Mouse (Mus musculus) intestine, embryonic 14.5 days (tissue): ENCODE data around the gene Tmem238l. TPM values are rescaled to one million over a fixed set of nuclear protein-coding genes. Genes with fewer than 3 reads are reported as not detected.
A peak's percentile ranks its signal among the peaks of the same experiment; 100 is the strongest.

ENCODE experiments used
- ATAC-seq: fragments of 200-750 bp; cut with Nextera tagmentation; replicated peaks from 2 replicates; pipeline ENCODE4 v1.8.0; 2017; ENCODE audit warnings: low read depth, moderate number of reproducible peaks, moderate TSS enrichment, moderate library complexity; ENCODE audit not compliant: low FRiP score, low TSS enrichment
- DNase-seq: peaks from one replicate; pipeline ENCODE4 v3.0.0-alpha.2; 2018; ENCODE audit warnings: low spot score
- H3K27ac ChIP-seq: fragments of 300-500 bp; sonication (generic); 2 replicates; pipeline ENCODE4 v1.5.1; 2014; ENCODE audit warnings: low read depth, mild to moderate bottlenecking, control low read depth
- H3K27me3 ChIP-seq: fragments of 300-500 bp; sonication (generic); replicated peaks from 2 replicates; pipeline ENCODE4 v1.6.1; 2014; ENCODE audit warnings: low read length, control low read depth; ENCODE audit not compliant: control insufficient read depth, insufficient read depth
- H3K36me3 ChIP-seq: fragments of 300-500 bp; sonication (generic); 2 replicates; pipeline ENCODE4 v1.6.1; 2014; ENCODE audit warnings: low read length, control low read depth; ENCODE audit not compliant: control insufficient read depth, insufficient read depth
- H3K4me1 ChIP-seq: fragments of 300-500 bp; sonication (generic); replicated peaks from 2 replicates; pipeline ENCODE4 v1.6.1; 2014; ENCODE audit warnings: low read length, control low read depth, mixed read lengths; ENCODE audit not compliant: control insufficient read depth, insufficient read depth
- H3K4me2 ChIP-seq: fragments of 300-500 bp; sonication (generic); 2 replicates; pipeline ENCODE4 v1.6.1; 2014; ENCODE audit warnings: low read length
- H3K4me3 ChIP-seq: fragments of 300-500 bp; sonication (generic); 2 replicates; pipeline ENCODE4 v1.5.1; 2014; ENCODE audit warnings: low read depth, low read length, control low read depth, mixed read lengths
- H3K9ac ChIP-seq: fragments of 300-500 bp; sonication (generic); 2 replicates; pipeline ENCODE4 v1.6.1; 2014; ENCODE audit warnings: mild to moderate bottlenecking, low read length
- H3K9me3 ChIP-seq: fragments of 300-500 bp; sonication (generic); 2 replicates; pipeline ENCODE4 v1.6.1; 2016; ENCODE audit warnings: low read length, control low read depth; ENCODE audit not compliant: control insufficient read depth
- WGBS: fragments of 180-500 bp; shearing (Covaris S2); extraction: QIAGEN DNeasy Blood & Tissue Kit; methylation state at CpG from one replicate; pipeline ENCODE4 v1.1.7; 2014; 5-methylcytosine and 5-hydroxymethylcytosine counted together
- polyA plus RNA-seq: library from polyadenylated mRNA; unstranded; fragments of >200 nt; fragmentation: Nextera tagmentation; extraction: Ambion mirVana; gene quantifications from 2 replicates; pipeline ENCODE4 v1.2.1, GENCODE M21; 2014

The Tmem238l gene
- polyA plus RNA-seq, 1 experiment from 2014 or later = 0.68 TPM

GRCm38 (mm10) chr11:66984165-66985135, 28.0 kb downstream of the Tmem238l start:
- Histone ChIP-seq H3K4me1 (peaks cover 27% of the 10 kb centered on the region), H3K9ac (peak overlapping the region; percentile 29), H3K9me3 (no peaks in the 10 kb centered on the region), H3K4me2 (peak overlapping the region; percentile 68), H3K36me3 (no peaks in the 10 kb centered on the region), H3K27me3 (no peaks in the 10 kb centered on the region), H3K27ac (peak overlapping the region; percentile 60), H3K4me3 (peak overlapping the region; percentile 39)
- 5% methylated on average over 28 of the region's 28 CpGs for WGBS
- ATAC-seq (peak; percentile 61; the same call in 1 of the 2 replicates), DNase-seq (peak; percentile 94)

- 23% methylated on average over 11 of the region's 11 CpGs for WGBS
- Histone ChIP-seq H3K4me3 (peak overlapping the region; percentile 39), H3K4me2 (peak overlapping the region; percentile 68), H3K9ac (peak overlapping the region; percentile 29), H3K27me3 (no peaks in the 10 kb centered on the region), H3K36me3 (no peaks in the 10 kb centered on the region), H3K27ac (peak overlapping the region; percentile 60), H3K4me1 (peaks cover 27% of the 10 kb centered on the region), H3K9me3 (no peaks in the 10 kb centered on the region)
- DNase-seq (no peak), ATAC-seq (no peak)
These were observed 28.8 kb downstream of the Tmem238l start for GRCm38 (mm10) chr11:66985136-66985702.

- Histone ChIP-seq H3K27me3 (no peaks in the 10 kb centered on the region), H3K9me3 (no peaks in the 10 kb centered on the region), H3K36me3 (no peaks in the 10 kb centered on the region), H3K4me2 (no peak overlapping the region), H3K4me1 (no peaks in the 10 kb centered on the region), H3K9ac (no peak overlapping the region), H3K27ac (no peak overlapping the region), H3K4me3 (no peak overlapping the region)
- DNase-seq = no peak
- 83% methylated on average over 2 of the region's 2 CpGs for WGBS
- no peak for ATAC-seq
These were observed 35.7 kb downstream of the Tmem238l start for GRCm38 (mm10) chr11:66992150-66992549.

GRCm38 (mm10) chr11:66993674-66994073, 37.2 kb downstream of the Tmem238l start:
- DNase-seq (no peak), ATAC-seq (no peak)
- Histone ChIP-seq H3K9ac (no peak overlapping the region), H3K4me3 (no peak overlapping the region), H3K9me3 (no peaks in the 10 kb centered on the region), H3K27ac (no peak overlapping the region), H3K36me3 (no peaks in the 10 kb centered on the region), H3K27me3 (no peaks in the 10 kb centered on the region), H3K4me2 (no peak overlapping the region), H3K4me1 (no peaks in the 10 kb centered on the region; the same call in 1 of the 2 replicates)
- WGBS = 47% methylated on average over 1 of the region's 1 CpGs

GRCm38 (mm10) chr11:66996446-66996845, 40.0 kb downstream of the Tmem238l start:
- DNase-seq (no peak), ATAC-seq (no peak)
- no peak overlapping the region for H3K27ac ChIP-seq
- H3K36me3 ChIP-seq = no peaks in the 10 kb centered on the region
- no peak overlapping the region for H3K9ac ChIP-seq
- no peaks in the 10 kb centered on the region; the same call in 1 of the 2 replicates for H3K4me1 ChIP-seq
- H3K4me3 ChIP-seq = no peak overlapping the region
- H3K9me3 ChIP-seq = no peaks in the 10 kb centered on the region
- 92% methylated on average over 4 of the region's 4 CpGs for WGBS
- no peak overlapping the region for H3K4me2 ChIP-seq
- H3K27me3 ChIP-seq = no peaks in the 10 kb centered on the region

- Histone ChIP-seq H3K27ac (no peak overlapping the region), H3K9ac (no peak overlapping the region), H3K4me1 (no peaks in the 10 kb centered on the region; the same call in 1 of the 2 replicates), H3K9me3 (no peaks in the 10 kb centered on the region), H3K4me2 (no peak overlapping the region), H3K4me3 (no peak overlapping the region), H3K27me3 (no peaks in the 10 kb centered on the region), H3K36me3 (no peaks in the 10 kb centered on the region)
- 66% methylated on average over 14 of the region's 14 CpGs for WGBS
- no peak for DNase-seq
- no peak for ATAC-seq
These were observed 42.3 kb downstream of the Tmem238l start for GRCm38 (mm10) chr11:66998467-66999403.

GRCm38 (mm10) chr11:67000671-67001070, 44.2 kb downstream of the Tmem238l start:
- Histone ChIP-seq H3K9ac (no peak overlapping the region), H3K36me3 (no peaks in the 10 kb centered on the region), H3K4me2 (no peak overlapping the region), H3K4me3 (no peak overlapping the region), H3K27me3 (no peaks in the 10 kb centered on the region), H3K9me3 (no peaks in the 10 kb centered on the region), H3K27ac (peak overlapping the region; percentile 22; the same call in 1 of the 2 replicates), H3K4me1 (no peaks in the 10 kb centered on the region; the same call in 1 of the 2 replicates)
- ATAC-seq (no peak), DNase-seq (no peak)
- 77% methylated on average over 4 of the region's 4 CpGs for WGBS

GRCm38 (mm10) chr11:67001717-67002116, 45.3 kb downstream of the Tmem238l start:
- H3K9ac ChIP-seq = no peak overlapping the region
- H3K27ac ChIP-seq = no peak overlapping the region; the same call in 1 of the 2 replicates
- no peak for DNase-seq
- no peak for ATAC-seq
- H3K36me3 ChIP-seq = no peaks in the 10 kb centered on the region
- H3K9me3 ChIP-seq = no peaks in the 10 kb centered on the region
- 45% methylated on average over 1 of the region's 1 CpGs for WGBS
- no peaks in the 10 kb centered on the region; the same call in 1 of the 2 replicates for H3K4me1 ChIP-seq
- H3K4me2 ChIP-seq = no peak overlapping the region
- no peaks in the 10 kb centered on the region for H3K27me3 ChIP-seq
- no peak overlapping the region for H3K4me3 ChIP-seq
